Mouse (Mus musculus) CH12.LX (cell line): ENCODE results near the gene Sphk1. TPM values are rescaled to one million over a fixed set of nuclear protein-coding genes. Genes with fewer than 3 reads are reported as not detected.

Source experiments
- DNase-seq: peaks from one replicate; pipeline ENCODE4 v3.0.0-alpha.2; 2013; ENCODE audit errors: extremely low read depth
- H3K27ac ChIP-seq: 2 replicates; pipeline ENCODE4 v1.5.1; 2012; ENCODE audit warnings: low read depth, mild to moderate bottlenecking, control low read depth, moderate library complexity; ENCODE audit not compliant: insufficient read depth
- H3K27me3 ChIP-seq: replicated peaks from 2 replicates; pipeline ENCODE3; 2012; ENCODE audit warnings: inconsistent platforms
- H3K36me3 ChIP-seq, 2 experiments: replicated peaks in 1 of 2; 2 replicates each; pipeline versions ENCODE3 to v1.6.1; 2012; ENCODE audit warnings: inconsistent platforms in 1 of 2, low read length in 1 of 2, mild to moderate bottlenecking in 1 of 2, mixed read lengths in 1 of 2, moderate library complexity in 1 of 2; ENCODE audit not compliant: control insufficient read depth in 1 of 2, insufficient read depth in 1 of 2
- H3K4me1 ChIP-seq, 2 experiments: 2 replicates each; pipeline ENCODE4 v1.6.1; 2012; ENCODE audit warnings: inconsistent platforms in 1 of 2, moderate library complexity in 1 of 2; ENCODE audit not compliant: insufficient read depth in 2 of 2, control insufficient read depth in 1 of 2
- H3K4me2 ChIP-seq: 2 replicates; pipeline ENCODE4 v1.6.1; 2012; ENCODE audit warnings: low read depth, mild to moderate bottlenecking, control low read depth; ENCODE audit not compliant: poor library complexity, insufficient read depth, severe bottlenecking
- H3K4me3 ChIP-seq, 3 experiments: fragments of 150-350 bp in 1 of 3; sonication (generic) in 1 of 3; replicated peaks in 1 of 3; 2 replicates each; pipeline versions ENCODE3 to v1.5.1; 2011 to 2012; ENCODE audit warnings: low read depth in 2 of 3, low read length in 2 of 3, mild to moderate bottlenecking in 2 of 3, moderate library complexity in 2 of 3, control low read depth in 1 of 3, improper control_type of control experiment in 1 of 3, inconsistent platforms in 1 of 3, mixed read lengths in 1 of 3; ENCODE audit not compliant: poor library complexity in 1 of 3
- H3K79me2 ChIP-seq: replicated peaks from 2 replicates; pipeline ENCODE4 v1.6.1; 2012; ENCODE audit warnings: mild to moderate bottlenecking, moderate library complexity; ENCODE audit not compliant: control insufficient read depth, poor library complexity, insufficient read depth, severe bottlenecking; ENCODE audit errors: extremely low read depth
- H3K9ac ChIP-seq: 2 replicates; pipeline ENCODE4 v1.6.1; 2012; ENCODE audit warnings: low read depth, mild to moderate bottlenecking, control low read depth, moderate library complexity; ENCODE audit not compliant: insufficient read depth
- H3K9me3 ChIP-seq: replicated peaks from 2 replicates; pipeline ENCODE3; 2012; ENCODE audit warnings: low read length, inconsistent platforms, mixed read lengths
- BHLHE40 ChIP-seq: IDR thresholded peaks from 2 replicates; pipeline ENCODE4 v1.6.1; 2011; ENCODE audit warnings: mild to moderate bottlenecking, low read depth, low read length, improper control_type of control experiment
- CTCF ChIP-seq, 2 experiments: IDR thresholded peaks in 1 of 2; conservative IDR thresholded peaks in 1 of 2; 2 replicates each; pipeline ENCODE4 v1.5.1; 2011 to 2012; ENCODE audit warnings: low read depth in 2 of 2, low read length in 2 of 2, improper control_type of control experiment in 1 of 2, inconsistent platforms in 1 of 2, mild to moderate bottlenecking in 1 of 2, moderate library complexity in 1 of 2
- dilution Hi-C: fragments of 300-500 bp; cut with MboI; formaldehyde crosslinking; loops from 2 replicates; pipeline ENCODE4 v1.14.3; 2020; ENCODE audit warnings: low sequenced_read_pairs; ENCODE audit not compliant: extremely low pct_unique_long_range_greater_than_20kb, extremely low pct_ligation_motif_present
- in situ Hi-C: fragments of 300-500 bp; cut with MboI; formaldehyde crosslinking; loops from 3 replicates; pipeline ENCODE4 v1.14.3; 2019; ENCODE audit warnings: low sequenced_read_pairs, low pct_ligation_motif_present, low pct_unique_long_range_greater_than_20kb, mixed read lengths
- polyA plus RNA-seq: library from polyadenylated mRNA; unstranded; fragments of >175 nt; gene quantifications from 2 replicates; pipeline ENCODE4 v1.2.1, GENCODE M21; 2012; ENCODE audit warnings: low read depth; ENCODE audit not compliant: insufficient read length
- total RNA-seq, 2 experiments: library from RNA; depleted of rRNA; stranded (reverse); fragments of 300-350 nt in 1 of 2; fragments of >200 nt in 1 of 2; gene quantifications; 2 replicates each; pipeline ENCODE4 v1.2.3; 2012 to 2014

Sphk1 gene
- total and polyA plus RNA-seq, 3 experiments, result 0.50 to 2.1 (median 0.89) TPM

DNA sequence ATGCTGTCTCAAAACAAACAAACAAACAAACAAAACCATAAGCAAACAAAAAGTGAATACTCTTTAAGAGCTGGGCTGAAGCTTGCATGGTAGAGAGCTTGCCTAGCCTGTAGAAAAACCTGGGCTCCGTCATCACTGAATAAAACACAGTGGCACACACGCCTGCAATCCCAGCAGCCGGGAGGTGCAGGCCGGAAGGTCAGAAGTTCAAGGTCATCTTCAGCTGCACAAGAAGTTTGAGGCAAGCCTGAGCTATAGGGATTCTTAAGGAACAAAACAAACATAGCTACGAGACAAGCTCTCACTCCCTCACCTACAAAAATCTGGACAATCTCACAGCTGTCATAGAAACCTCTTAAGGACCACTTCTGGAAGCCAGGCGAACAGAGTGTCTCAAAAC lies 55.0 kb downstream of the Sphk1 start:
- in situ Hi-C loops, result no loop called here
- H3K9me3 ChIP-seq, result no peaks in the 10 kb centered on the region
- H3K27ac ChIP-seq, result no peak overlapping the region
- H3K27me3 ChIP-seq, result peaks cover 13% of the 10 kb centered on the region
- H3K36me3 ChIP-seq, result no peaks in the 10 kb centered on the region
- H3K4me2 ChIP-seq, result no peak overlapping the region
- no peaks in the 10 kb centered on the region; the same call in 1 of the 2 replicates for H3K79me2 ChIP-seq
- H3K4me3 ChIP-seq, result no peak overlapping the region
- dilution Hi-C loops, result no loop called here
- DNase-seq, result no peak
- TF ChIP-seq CTCF (conservative IDR thresholded peaks at IDR 0.05 in 1 of 2, IDR thresholded peaks at IDR 0.05 in 1 of 2; ENCODE audit: low read depth in 2 of 2, low read length in 2 of 2) (no peak), BHLHE40 (no peak)
- no peak overlapping the region for H3K9ac ChIP-seq
- peaks cover 11 to 40% of the 10 kb centered on the region in 2 experiments for H3K4me1 ChIP-seq

Other genes starting within 250 kb of the Sphk1 start
- 0.38 and 0.85 TPM in 2 replicates for gene Galr2, start 250.0 kb upstream of the Sphk1 start, total RNA-seq (2012; rRNA removed)
- gene Galr2, start 250.0 kb upstream of the Sphk1 start, total RNA-seq (2014; rRNA removed), result 0.21 TPM in 1 of 2 replicates, not detected in the other
- gene Galr2, start 250.0 kb upstream of the Sphk1 start, polyA plus RNA-seq, result 1.6 and 1.7 TPM in 2 replicates
- 34.0 and 42.1 TPM in 2 replicates for gene Exoc7, start 223.7 kb upstream of the Sphk1 start, total RNA-seq (2012; rRNA removed)
- 32.2 and 38.8 TPM in 2 replicates for gene Exoc7, start 223.7 kb upstream of the Sphk1 start, total RNA-seq (2014; rRNA removed)
- 51.8 and 57.6 TPM in 2 replicates for gene Exoc7, start 223.7 kb upstream of the Sphk1 start, polyA plus RNA-seq
- 0.67 and 2.6 TPM in 2 replicates for gene Foxj1, start 195.5 kb upstream of the Sphk1 start, total RNA-seq (2012; rRNA removed)
- gene Foxj1, start 195.5 kb upstream of the Sphk1 start, total RNA-seq (2014; rRNA removed), result 2.0 and 3.0 TPM in 2 replicates
- gene Foxj1, start 195.5 kb upstream of the Sphk1 start, polyA plus RNA-seq, result 0.12 and 0.26 TPM in 2 replicates
- gene Rnf157, start 117.9 kb upstream of the Sphk1 start, total RNA-seq (2012; rRNA removed), result 17.2 and 39.3 TPM in 2 replicates
- gene Rnf157, start 117.9 kb upstream of the Sphk1 start, total RNA-seq (2014; rRNA removed), result 7.2 and 8.7 TPM in 2 replicates
- 8.7 and 10.9 TPM in 2 replicates for gene Rnf157, start 117.9 kb upstream of the Sphk1 start, polyA plus RNA-seq
- 321 and 436 TPM in 2 replicates for gene Ubald2, start 96.8 kb upstream of the Sphk1 start, total RNA-seq (2012; rRNA removed)
- gene Ubald2, start 96.8 kb upstream of the Sphk1 start, total RNA-seq (2014; rRNA removed), result 291 and 336 TPM in 2 replicates
- 222 and 228 TPM in 2 replicates for gene Ubald2, start 96.8 kb upstream of the Sphk1 start, polyA plus RNA-seq
- 0.13 and 0.38 TPM in 2 replicates for gene Qrich2, start 64.7 kb upstream of the Sphk1 start, total RNA-seq (2012; rRNA removed)
- 0.23 and 0.32 TPM in 2 replicates for gene Qrich2, start 64.7 kb upstream of the Sphk1 start, total RNA-seq (2014; rRNA removed)
- 0.29 and 0.37 TPM in 2 replicates for gene Qrich2, start 64.7 kb upstream of the Sphk1 start, polyA plus RNA-seq
- 114 and 118 TPM in 2 replicates for gene Prpsap1, start 36.7 kb upstream of the Sphk1 start, total RNA-seq (2012; rRNA removed)
- gene Prpsap1, start 36.7 kb upstream of the Sphk1 start, total RNA-seq (2014; rRNA removed), result 79.8 and 93.5 TPM in 2 replicates
- 112 and 114 TPM in 2 replicates for gene Prpsap1, start 36.7 kb upstream of the Sphk1 start, polyA plus RNA-seq
- 37.6 and 42.8 TPM in 2 replicates for gene Ube2o, start 50.5 kb downstream of the Sphk1 start, total RNA-seq (2012; rRNA removed)
- 12.6 and 12.7 TPM in 2 replicates for gene Ube2o, start 50.5 kb downstream of the Sphk1 start, total RNA-seq (2014; rRNA removed)
- 50.5 and 61.7 TPM in 2 replicates for gene Ube2o, start 50.5 kb downstream of the Sphk1 start, polyA plus RNA-seq
- not detected in 2 replicates for gene Aanat, start 55.5 kb downstream of the Sphk1 start, total RNA-seq (2012; rRNA removed)
- gene Aanat, start 55.5 kb downstream of the Sphk1 start, total RNA-seq (2014; rRNA removed), result not detected in 2 replicates
- not detected in 2 replicates for gene Aanat, start 55.5 kb downstream of the Sphk1 start, polyA plus RNA-seq
- 8.5 and 12.1 TPM in 2 replicates for gene Rhbdf2, start 96.1 kb downstream of the Sphk1 start, total RNA-seq (2012; rRNA removed)
- gene Rhbdf2, start 96.1 kb downstream of the Sphk1 start, total RNA-seq (2014; rRNA removed), result 3.1 and 3.4 TPM in 2 replicates
- gene Rhbdf2, start 96.1 kb downstream of the Sphk1 start, polyA plus RNA-seq, result 11.8 and 14.7 TPM in 2 replicates
- not detected in 2 replicates for gene Prcd, start 122.6 kb downstream of the Sphk1 start, total RNA-seq (2012; rRNA removed)
- gene Prcd, start 122.6 kb downstream of the Sphk1 start, total RNA-seq (2014; rRNA removed), result not detected in 2 replicates
- not detected in 2 replicates for gene Prcd, start 122.6 kb downstream of the Sphk1 start, polyA plus RNA-seq
- gene Cygb, start 123.4 kb downstream of the Sphk1 start, total RNA-seq (2012; rRNA removed), result not detected in 2 replicates
- gene Cygb, start 123.4 kb downstream of the Sphk1 start, total RNA-seq (2014; rRNA removed), result not detected in 2 replicates
- gene Cygb, start 123.4 kb downstream of the Sphk1 start, polyA plus RNA-seq, result 0.11 TPM in 1 of 2 replicates, not detected in the other
- not detected in 2 replicates for gene St6galnac1, start 244.6 kb downstream of the Sphk1 start, total RNA-seq (2012; rRNA removed)
- not detected in 2 replicates for gene St6galnac1, start 244.6 kb downstream of the Sphk1 start, total RNA-seq (2014; rRNA removed)
- not detected in 2 replicates for gene St6galnac1, start 244.6 kb downstream of the Sphk1 start, polyA plus RNA-seq